Mouse (Mus musculus): Measurements from ENCODE around the gene Acin1.

Acin1 gene

GRCm38 (mm10) chr14:54686522-54687143, at the start of gene Acin1:
Gene Acin1, minus strand, starts transcription at chr14:54686931.
- peak; percentile 100 for DNase-seq (ENCODE audit: low spot score)

DNA sequence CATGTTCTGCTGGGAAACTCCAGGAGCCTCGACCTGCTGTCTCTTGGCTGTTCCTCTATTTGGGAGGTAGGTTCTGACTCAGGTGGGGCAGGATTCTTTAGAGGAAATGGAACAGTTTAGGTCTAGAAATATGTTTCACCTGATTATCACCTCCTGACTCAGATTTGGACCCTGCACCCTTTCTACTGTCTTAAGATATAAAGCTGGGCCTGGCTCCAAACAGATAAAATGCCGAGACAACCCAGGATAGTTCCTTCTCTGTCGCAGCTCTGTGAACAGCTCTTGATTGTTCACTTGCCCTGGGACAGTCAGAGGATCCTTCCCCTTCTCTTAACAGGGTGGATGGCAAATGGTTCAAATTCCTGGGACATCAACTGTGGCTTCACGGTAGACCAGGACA, 48.5 kb upstream of the Acin1 start:
- DNase-seq (ENCODE audit: low spot score), result no peak

- DNase-seq (ENCODE audit: low spot score), result no peak
Observed at GRCm38 (mm10) chr14:54734004-54734403, 47.3 kb upstream of the Acin1 start.

GRCm38 (mm10) chr14:54732206-54732605, 45.5 kb upstream of the Acin1 start:
- no peak for DNase-seq (ENCODE audit: low spot score)

DNA sequence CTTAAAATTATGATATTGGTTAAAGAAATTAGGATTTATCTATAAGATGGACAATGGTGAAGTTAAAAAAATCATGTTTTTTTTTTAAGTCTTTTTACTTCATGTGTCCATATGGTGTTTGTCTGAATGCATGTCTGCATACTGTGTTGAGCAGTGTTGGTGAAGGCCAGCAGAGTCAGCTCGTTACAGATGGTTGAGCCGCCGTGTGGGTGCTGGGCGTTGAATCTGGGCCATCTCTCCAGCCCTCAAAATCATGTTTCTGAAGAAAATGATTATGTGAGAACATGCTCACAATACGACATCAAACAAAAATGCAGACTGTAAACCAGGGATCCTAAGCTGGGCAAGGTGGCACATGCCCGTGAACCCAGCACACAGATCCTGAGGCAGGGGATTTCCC, 43.6 kb upstream of the Acin1 start:
- DNase-seq (ENCODE audit: low spot score), result no peak

GRCm38 (mm10) chr14:54728823-54729653, 42.3 kb upstream of the Acin1 start:
- no peak for DNase-seq (ENCODE audit: low spot score)

- no peak for DNase-seq (ENCODE audit: low spot score)
Observed at GRCm38 (mm10) chr14:54727565-54727964, 40.8 kb upstream of the Acin1 start.

DNA sequence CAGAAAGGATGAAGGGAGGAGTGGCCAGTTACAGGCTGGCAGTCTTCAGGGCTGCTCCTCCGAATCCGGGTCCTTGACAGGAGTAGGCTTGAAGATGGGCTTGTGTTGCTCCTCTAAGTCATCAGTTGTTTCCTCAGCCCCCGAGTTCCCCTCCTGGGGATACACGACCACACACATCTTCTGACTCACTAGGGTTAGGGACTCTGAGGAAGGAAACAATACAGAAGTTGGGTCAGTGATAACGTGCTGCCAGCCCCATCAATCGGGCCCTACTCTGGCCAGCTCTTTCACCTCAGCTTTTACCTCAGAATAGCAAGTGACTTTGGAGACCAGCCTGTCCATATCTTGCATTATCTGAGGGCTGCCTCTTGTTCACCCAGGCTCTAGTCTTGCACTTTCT, 37.3 kb upstream of the Acin1 start:
- DNase-seq (ENCODE audit: low spot score), result no peak

DNA sequence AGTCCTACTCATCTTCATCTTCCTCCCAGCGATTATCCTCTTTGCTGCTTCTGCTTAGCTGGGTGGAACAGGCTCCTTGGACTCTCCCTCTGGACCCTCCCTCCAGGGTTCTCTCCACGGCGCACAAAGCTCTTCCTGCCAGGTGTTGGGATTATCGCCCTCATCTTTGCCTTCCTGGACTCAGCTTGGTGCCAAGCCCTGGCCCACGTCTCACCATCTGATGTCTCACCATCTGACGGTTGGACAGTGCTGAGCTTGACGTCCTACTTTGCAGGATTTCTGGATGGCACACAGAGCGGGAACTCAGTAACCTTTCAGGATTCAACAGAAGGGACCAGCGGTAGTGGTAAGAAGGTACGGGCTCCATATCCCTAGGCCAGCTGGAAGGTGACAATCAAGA, 35.0 kb upstream of the Acin1 start:
- DNase-seq (ENCODE audit: low spot score), result no peak

GRCm38 (mm10) chr14:54720654-54721350, 34.1 kb upstream of the Acin1 start:
- no peak for DNase-seq (ENCODE audit: low spot score)

GRCm38 (mm10) chr14:54720041-54720440, 33.3 kb upstream of the Acin1 start:
- no peak for DNase-seq (ENCODE audit: low spot score)

- DNase-seq (ENCODE audit: low spot score), result no peak
Observed at GRCm38 (mm10) chr14:54715402-54715801, 28.7 kb upstream of the Acin1 start.

DNA sequence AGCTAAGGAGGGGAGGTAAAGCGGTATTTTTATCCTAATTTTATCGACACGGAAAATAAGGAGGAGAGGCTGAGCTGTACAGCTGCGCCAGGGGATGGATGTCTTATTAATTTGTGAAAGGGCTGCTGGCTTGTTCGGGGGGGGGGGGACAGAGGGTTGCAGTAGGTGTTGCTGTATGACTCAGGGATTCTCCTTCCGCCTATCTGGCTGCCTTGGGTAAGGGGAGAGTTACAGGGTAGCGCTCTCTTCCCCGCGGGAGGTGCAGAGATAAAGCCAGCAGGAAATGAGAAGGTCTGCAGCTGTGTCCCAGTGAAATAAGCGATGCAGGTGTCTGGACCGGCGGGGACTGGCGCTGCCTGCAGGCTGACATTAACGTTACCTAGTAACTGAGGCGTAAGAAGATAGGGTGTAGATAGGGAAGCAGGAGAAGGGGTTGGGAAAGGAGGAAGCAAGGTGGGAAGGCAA, 27.9 kb upstream of the Acin1 start:
- no peak for DNase-seq (ENCODE audit: low spot score)

GRCm38 (mm10) chr14:54714121-54714520, 27.4 kb upstream of the Acin1 start:
- peak; percentile 49 for DNase-seq (ENCODE audit: low spot score)

DNA sequence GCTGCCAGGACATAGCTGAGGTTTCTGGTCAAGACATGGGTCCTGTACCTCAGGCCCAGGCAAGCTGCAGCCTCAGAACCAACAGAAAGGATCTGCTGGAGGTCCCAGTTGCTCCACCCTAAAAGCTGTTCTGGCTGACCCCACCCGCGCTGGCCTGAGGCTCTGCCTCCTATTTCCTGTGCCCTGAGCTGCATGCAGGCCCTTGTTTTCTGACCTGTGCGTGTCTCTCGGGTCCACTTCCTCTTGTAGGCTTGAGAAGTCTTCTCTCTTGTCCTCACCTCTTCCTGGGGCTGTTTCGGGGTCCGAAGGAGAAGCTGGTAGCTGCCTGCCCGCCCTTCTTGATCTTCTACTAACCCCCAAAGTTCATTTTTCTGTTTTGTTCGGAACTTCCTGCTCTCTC, 26.1 kb upstream of the Acin1 start:
- DNase-seq (ENCODE audit: low spot score), result peak; percentile 21

- DNase-seq (ENCODE audit: low spot score), result no peak
Observed at GRCm38 (mm10) chr14:54712074-54712473, 25.3 kb upstream of the Acin1 start, which contains the start of gene Cebpe. Gene Cebpe, minus strand, starts transcription at chr14:54712174.

DNA sequence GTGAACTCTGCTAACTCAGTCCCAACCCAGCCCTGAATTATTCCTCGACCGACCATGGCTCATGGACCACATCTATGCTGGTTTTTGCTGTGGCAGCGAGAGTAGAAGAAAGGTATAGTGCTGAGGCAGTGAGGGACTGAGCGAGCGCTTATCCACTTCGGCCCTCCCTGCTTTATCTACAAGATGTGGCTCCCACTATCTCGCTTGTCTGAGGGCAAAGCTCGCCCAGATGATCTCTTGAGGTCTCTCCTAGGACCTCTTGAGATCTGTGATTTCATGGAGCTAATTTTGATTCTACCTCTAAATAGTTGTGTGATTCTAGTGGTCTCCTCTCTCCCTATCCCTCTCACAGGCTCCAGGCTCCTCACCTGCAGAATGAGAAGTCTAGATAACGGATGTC, 22.3 kb upstream of the Acin1 start:
- no peak for DNase-seq (ENCODE audit: low spot score)

GRCm38 (mm10) chr14:54706589-54707320, 20.0 kb upstream of the Acin1 start:
- peak; percentile 26 for DNase-seq (ENCODE audit: low spot score)

GRCm38 (mm10) chr14:54705844-54706243, 19.1 kb upstream of the Acin1 start:
- peak; percentile 61 for DNase-seq (ENCODE audit: low spot score)

DNA sequence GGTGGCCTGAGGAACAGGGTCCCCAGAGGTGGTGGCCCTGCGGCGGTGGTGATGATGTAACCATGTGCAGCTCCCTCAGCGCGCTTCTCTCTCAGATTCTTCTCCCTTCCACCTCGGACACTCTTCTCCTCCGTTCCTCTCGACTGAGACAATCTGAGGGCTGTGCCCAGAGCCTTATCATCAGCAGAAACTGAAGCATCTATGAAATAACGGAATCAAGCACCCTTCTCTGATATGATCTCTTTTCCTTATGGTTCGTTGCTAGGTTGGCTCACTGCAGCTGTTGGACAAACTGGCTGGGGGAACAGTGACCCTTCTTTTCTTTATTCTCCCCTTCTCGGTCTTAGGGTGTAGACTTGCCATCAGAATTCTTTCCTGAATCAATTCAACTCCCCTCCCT, 16.5 kb upstream of the Acin1 start:
- DNase-seq (ENCODE audit: low spot score), result no peak

GRCm38 (mm10) chr14:54701298-54701697, 14.6 kb upstream of the Acin1 start:
- peak; percentile 77 for DNase-seq (ENCODE audit: low spot score)

GRCm38 (mm10) chr14:54699586-54699985, 12.9 kb upstream of the Acin1 start:
- no peak for DNase-seq (ENCODE audit: low spot score)

Data from ovary, postnatal 36 days (tissue).